Mouse (Mus musculus) kidney, adult 9 months (tissue): ENCODE measurements around the gene Sfxn2.

Experiments used
- DNase-seq: peaks from one replicate; pipeline ENCODE4 v3.0.0; 2022

Gene Sfxn2

DNA sequence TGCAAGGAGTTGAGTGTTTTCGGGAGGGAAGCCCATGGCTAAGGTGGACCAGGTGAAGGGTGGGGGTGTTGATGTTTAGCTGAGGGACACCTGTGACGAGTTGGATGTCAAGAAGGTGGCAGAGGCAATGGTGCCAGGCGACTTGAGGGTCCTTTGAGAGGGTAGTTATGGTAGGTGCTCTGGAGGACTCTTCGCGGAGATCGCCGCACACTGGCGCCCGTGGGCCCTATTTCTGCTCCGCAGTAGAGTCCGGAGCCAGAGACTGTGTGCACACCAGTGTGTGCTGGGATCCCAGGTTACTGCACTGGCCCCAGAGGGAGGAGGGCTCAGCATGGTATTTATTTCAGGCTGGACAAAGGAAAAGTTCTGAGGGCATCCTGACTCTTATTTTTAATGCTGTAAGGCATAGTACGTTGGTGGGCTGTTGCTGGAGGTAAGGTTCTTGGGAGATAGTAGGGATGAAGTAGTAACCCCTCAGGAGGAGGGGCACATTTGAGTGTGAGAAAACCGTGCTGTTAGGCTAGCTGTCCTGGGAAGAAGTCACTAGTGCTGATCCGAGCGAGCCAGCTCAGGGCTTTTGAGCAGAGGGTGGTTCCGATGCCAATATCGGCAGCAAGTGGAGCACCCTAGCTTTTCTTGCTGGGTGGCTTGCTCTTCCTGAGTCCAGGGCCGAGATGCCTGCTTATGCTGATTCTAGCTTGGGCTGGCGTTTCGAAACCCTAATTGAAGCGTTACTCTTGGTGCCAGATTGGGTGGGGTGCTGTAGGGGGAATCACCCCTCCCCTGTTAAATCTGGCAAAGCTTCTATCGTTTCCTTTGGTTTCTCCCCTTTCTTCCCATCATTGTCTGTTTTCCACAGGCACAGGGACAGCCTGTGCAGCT, 26.5 kb downstream of the Sfxn2 start:
- peak; percentile 37 for DNase-seq

GRCm38 (mm10) chr19:46600371-46600770, 27.2 kb downstream of the Sfxn2 start:
- no peak for DNase-seq

GRCm38 (mm10) chr19:46601491-46601890, 28.3 kb downstream of the Sfxn2 start:
- DNase-seq, result peak; percentile 84

DNA sequence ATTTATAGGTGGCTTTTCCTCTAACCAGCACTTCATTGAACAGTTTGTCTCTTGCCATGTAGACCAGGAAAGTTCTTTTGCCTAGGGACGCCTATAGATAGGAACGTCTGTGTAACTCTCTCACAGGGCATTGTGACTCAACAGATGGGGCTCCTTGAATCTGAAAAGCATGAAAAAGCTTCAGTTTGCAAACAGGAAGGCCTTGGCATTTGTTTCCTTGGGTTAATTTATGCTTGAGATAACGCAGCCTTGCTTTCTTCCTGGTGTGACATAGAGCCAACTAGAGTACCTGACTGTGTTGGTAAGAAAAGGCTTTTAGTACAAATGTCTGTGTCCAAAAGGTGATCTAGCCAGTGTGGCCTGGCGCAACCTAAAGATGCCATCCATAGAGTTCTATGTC, 29.2 kb downstream of the Sfxn2 start:
- no peak for DNase-seq

DNA sequence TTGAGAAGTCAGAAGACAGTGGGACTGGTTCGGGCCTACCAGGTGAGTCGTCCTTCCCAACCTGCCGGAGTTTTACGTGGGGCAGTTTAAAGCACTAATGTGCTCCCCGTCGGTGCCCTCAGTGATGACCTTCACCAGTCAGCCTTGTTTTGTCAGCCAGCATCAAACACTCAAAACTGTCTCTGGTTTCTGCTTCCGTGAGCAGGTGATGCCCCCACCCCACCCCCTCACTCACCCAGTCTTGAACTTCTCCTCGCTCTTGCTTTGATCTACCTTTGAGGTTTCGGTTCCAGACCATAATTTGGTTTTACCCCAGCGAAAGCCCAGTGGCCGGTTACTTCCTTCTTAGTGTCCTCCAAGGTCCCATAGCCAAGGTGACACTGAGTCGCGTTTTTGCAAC, 33.6 kb downstream of the Sfxn2 start:
- no peak for DNase-seq

GRCm38 (mm10) chr19:46607424-46607823, 34.3 kb downstream of the Sfxn2 start:
- peak; percentile 43 for DNase-seq

DNA sequence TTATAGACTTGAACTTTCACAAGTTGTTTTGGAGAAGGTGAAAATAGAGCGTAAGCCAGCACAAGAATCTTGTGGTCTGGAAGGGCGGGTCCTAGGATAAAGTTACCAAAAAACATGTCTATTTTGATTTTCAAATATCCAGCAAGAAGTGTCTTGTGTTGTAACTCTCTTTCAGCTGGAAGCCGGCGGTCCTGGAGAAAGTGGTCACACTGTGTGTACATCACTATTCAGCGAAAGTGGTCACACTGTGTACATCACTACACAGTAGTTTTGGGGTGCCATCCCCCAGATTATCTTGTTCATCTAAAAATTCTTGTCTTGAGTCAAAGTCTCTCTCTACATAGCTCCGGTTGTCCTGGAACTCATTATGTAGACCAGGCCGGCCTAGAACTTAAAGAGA, 35.0 kb downstream of the Sfxn2 start:
- DNase-seq, result no peak

DNA sequence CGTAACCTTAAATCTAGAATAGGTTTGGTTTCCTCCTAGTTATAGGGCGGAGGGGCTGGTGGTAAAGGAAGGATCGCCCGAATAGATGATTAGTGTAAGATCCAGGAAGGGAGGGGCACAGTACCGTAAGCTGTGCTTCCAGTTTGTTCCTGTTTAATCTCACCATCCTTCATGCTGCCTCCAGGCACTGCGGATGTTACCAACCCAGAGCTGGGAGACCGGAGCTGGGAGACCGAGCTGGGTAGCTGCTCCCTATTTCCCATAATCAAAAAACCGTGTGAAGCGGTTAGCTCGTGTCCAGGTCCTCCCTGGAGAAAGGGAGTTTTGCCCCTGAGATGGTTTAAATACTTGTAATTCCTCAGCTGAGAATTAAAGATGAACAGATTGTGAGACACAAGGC, 43.2 kb downstream of the Sfxn2 start:
- no peak for DNase-seq

- no peak for DNase-seq
Measured at GRCm38 (mm10) chr19:46617361-46617760, 44.2 kb downstream of the Sfxn2 start.

DNA sequence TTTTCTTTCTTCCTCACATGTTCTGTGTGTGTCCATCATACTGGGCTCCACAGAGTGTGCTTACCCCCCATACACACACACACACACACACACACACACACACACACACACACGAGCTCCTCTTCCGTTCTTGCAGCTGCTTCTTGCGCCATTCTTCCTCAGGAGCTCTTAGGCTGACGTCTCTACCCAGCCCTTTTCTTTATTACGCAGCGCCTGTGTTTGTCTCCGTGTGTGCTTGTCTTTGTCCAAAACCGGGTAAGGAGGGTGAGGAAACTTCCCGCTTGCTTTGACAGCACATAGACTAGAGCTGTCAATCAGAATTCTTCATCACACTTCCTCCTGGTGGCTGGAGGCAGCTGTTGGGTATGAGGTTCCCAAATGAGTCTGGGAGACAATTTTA, 45.2 kb downstream of the Sfxn2 start:
- no peak for DNase-seq

DNA sequence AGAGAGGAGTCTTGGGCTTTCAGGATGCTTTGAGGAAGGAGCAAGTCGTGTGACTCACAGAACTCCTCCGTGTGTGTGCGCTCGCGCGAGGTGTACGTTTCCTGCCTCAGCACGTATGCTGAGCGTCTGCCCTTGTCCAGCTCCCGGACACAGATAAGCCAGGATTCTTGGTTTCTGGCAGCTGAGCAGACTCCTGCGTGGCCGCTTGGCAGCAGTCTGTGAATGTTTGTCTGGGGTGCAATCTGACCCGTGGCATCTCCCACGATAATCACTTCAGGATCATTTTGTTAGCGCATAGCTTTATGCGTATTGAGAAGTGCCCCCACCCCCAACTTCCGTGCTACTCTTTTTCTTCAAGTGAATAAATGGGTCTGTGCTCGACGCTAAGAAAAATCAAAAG, 45.8 kb downstream of the Sfxn2 start:
- no peak for DNase-seq

DNA sequence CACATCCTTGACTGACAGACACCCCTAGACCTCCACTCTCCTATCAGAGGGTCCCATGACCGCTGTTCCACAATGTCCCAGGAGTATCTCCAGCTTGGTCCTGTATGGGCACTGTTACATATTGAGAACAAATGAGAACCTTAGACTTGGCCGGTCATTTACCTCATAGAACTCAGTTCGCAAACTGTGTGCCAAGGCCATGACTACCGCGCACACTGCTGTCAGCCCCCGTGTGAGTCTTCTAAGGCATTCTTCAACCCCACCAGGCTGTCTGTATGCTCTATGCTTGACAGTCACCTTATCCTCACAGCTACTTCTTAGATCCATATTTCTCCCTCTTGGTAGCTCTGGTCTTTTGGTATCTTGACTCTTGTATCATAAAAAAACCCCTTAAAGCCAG, 46.4 kb downstream of the Sfxn2 start:
- DNase-seq, result no peak

- no peak for DNase-seq
Measured at GRCm38 (mm10) chr19:46620016-46620808, 47.0 kb downstream of the Sfxn2 start.

DNA sequence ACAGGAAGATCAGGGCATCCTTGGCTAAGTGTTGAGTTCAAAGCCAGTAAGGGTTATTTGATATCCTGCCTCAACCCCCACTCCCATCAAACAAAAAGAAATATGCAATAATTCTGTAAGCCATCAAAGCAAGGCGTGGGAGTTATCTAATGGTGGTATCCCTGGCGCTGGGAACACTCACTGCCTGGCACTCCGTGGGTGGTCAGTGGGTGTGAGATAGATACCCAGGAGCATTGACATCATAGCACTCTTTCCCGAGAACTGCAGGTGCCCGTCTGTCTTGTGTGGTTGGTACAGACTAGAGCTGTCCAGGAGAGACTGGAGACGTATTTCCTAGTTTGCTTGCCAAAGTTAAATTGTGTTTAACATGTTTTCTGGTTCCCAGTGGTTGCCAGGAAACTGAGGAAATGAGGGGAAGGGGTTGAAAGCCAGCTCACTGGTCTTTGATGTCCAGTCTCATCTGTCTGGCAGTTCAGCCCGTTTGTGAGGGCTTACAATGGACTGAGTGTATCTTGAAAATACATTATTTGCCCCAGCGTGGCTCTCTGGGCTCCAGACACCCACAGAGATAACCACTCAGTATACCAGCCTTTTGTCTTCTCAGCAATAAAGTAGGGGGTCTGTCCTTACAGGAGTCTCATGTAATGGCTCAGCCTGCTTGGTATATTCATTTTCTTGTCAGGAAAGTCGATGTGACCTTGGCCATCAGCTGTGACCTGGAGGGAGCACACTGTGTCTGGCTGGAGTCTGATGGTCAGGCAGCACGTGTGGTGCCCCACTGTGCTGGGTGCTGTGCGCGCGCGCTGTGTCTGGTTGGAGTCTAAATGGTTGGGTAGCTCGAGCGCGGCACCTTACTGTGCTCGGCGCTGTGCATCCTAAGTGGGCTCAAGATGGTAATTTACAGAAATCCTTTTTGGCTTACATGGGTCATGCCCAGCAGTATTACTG, 48.3 kb downstream of the Sfxn2 start:
- no peak for DNase-seq

- no peak for DNase-seq
Measured at GRCm38 (mm10) chr19:46622659-46623193, 49.6 kb downstream of the Sfxn2 start.

GRCm38 (mm10) chr19:46623194-46623667, 50.1 kb downstream of the Sfxn2 start:
- no peak for DNase-seq

- DNase-seq, result no peak
Measured at GRCm38 (mm10) chr19:46623790-46624772, 50.9 kb downstream of the Sfxn2 start.

- no peak for DNase-seq
Measured at GRCm38 (mm10) chr19:46625015-46625414, 51.9 kb downstream of the Sfxn2 start.

DNA sequence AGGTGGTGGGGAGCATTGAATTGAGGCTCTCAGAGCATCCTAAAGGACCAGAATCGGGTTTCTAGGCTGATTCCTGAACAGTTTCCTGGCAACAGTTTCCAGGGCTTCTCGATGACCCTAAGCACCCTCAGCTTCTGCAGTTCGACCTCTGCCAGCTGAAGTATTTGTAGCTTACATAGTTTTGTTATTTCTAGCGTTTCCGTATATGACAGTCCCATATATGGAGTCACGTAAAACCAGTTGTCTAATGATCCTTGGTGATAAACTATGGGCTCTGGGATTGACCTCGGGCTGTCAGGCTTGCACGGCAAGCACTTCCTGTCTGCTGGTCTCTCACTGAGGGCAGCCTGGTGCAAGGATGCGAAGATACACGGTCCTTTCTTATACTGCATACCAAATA, 52.4 kb downstream of the Sfxn2 start:
- no peak for DNase-seq

GRCm38 (mm10) chr19:46628403-46628802, 55.2 kb downstream of the Sfxn2 start:
- DNase-seq, result no peak

DNA sequence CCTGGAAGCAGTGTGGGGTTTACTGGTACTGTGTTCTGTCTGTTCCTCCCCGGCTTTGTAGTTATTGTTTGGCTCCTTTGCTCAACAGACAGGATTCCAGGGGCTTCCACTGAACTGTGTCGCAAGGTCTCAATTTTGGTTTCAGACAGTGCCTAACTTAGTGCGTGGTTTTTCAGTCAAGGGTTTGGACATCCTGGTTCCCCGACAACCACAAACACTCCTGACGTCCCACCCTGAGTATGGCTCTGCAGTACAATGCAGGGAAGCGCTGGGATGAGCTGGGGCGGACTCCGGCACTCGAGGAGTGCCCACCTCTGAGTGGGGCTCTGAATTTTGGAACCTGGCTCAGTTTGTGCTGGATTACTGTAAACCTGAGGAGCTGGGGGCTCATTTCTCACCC, 56.6 kb downstream of the Sfxn2 start:
- DNase-seq, result no peak
